10 mouse cellular contexts compared by ENCODE assay signal in the genomic region with DNA sequence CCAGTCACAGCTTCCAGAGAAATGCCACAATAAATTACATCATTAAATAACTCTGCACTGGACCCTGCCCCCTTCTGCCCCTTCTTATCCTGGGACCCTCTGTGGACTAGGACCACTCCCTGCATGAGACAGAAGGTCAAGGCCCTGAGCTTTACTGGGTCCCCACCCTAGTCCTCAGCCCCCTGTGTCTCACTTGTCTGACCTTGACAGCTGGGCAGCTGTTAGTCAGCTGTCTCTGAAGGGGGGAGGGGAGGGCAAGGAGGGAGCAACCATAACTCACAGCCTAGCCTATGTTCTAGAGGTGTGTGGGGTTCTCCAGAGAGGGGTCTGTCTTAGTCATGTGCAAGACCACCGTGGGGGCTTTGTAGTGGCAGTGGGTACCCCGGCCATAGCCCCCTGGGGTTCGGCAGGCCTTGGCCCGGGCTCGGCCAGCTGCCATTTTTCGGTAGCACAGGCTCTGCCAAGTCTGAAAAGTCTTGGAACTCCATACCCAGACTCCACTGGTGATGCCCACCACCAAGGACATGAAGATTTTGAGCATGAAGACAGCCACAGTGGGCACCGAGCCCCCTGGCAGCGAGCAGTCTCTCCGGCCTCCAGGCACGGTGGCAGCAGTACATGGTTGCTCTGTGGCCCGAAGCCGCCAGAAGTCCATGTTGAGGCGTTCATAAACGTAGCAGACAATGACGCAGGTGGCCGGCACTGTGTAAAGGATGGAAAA. TPM values are rescaled to one million over a fixed set of nuclear protein-coding genes. Genes with fewer than 3 reads are reported as not detected.
DNase-seq lines count a peak whose midpoint lies in the region; ATAC-seq lines count a peak whose summit lies in the region.
"Had no signal": no experiment of that assay in that cellular context is flagged by ENCODE, and none has a peak within 500 bp of the region (broad histone marks: within the 10 kb centered on the region; RNA-seq: fewer than 3 reads in every experiment).

No protein-coding gene starts in this region.

- H3K9me3 ChIP-seq in limb, embryonic 13.5 days = no peaks in the 10 kb centered on the region

- peaks cover 28% of the 10 kb centered on the region for H3K27me3 ChIP-seq in limb, embryonic 13.5 days

- H3K27ac ChIP-seq in limb, embryonic 13.5 days = 0 out of 2 replicates have a peak overlapping the region, but pooled peaks have one; percentile 10

- peak overlapping the region; percentile 66 for H3K4me3 ChIP-seq in limb, embryonic 13.5 days

- H3K4me1 ChIP-seq in limb, embryonic 13.5 days = peaks cover 57% of the 10 kb centered on the region

- peak overlapping the region; percentile 76 for H3K9ac ChIP-seq in limb, embryonic 13.5 days
- H3K9ac ChIP-seq: lung, embryonic 14.5 days had no signal

- no peak for ATAC-seq in limb, embryonic 13.5 days (ENCODE audit: low FRiP score, low read depth)
- no peak for ATAC-seq in megakaryocyte-erythroid progenitor cell, adult 5-6 weeks (replicated peaks; ENCODE audit: low FRiP score, low TSS enrichment, poor library complexity, severe bottlenecking)

- H3K36me3 ChIP-seq in limb, embryonic 13.5 days = peaks cover 34% of the 10 kb centered on the region

- DNase-seq in adrenal gland, postnatal 14 days = peak; percentile 72
- no peak for DNase-seq in adrenal gland, postnatal 25 days
- DNase-seq in retina, postnatal 1 day = peak; percentile 31
- DNase-seq in retina, embryonic 14.5 days (ENCODE audit: low spot score) = no peak
- DNase-seq in right cerebral cortex, adult 2 months (ENCODE audit: low spot score in 2 of 2) = no peak
- DNase-seq in kidney, postnatal 36 days = no peak
- DNase-seq: cerebellum, adult 18-20 months; lung, embryonic 14.5 days had no signal

- peak overlapping the region; percentile 97 for H3K4me2 ChIP-seq in limb, embryonic 13.5 days (replicated peaks)

- WGBS in limb, embryonic 13.5 days = 84% methylated on average over 16 of the region's 16 CpGs

RNA-seq across cellular contexts. Expression of gene Fzd9, which starts 1.9 kb away (rescaled TPM):
- 2.7 and 3.0 TPM in 2 replicates for total RNA-seq in adrenal gland, postnatal 14 days (2021)
- 2.4 and 3.1 TPM in 2 replicates for total RNA-seq in adrenal gland, postnatal 25 days (2021)
- polyA plus RNA-seq in limb, embryonic 13.5 days (2015; fragmentation: Nextera tagmentation; extraction: Ambion mirVana) = 19.4 and 21.1 TPM in 2 replicates
- 0.30 and 0.37 TPM in 2 replicates for total RNA-seq in megakaryocyte-erythroid progenitor cell, adult 5-6 weeks (2014; fragmentation: Nextera tagmentation)
- 0.38 TPM in 1 of 2 replicates, not detected in the other for total RNA-seq in megakaryocyte-erythroid progenitor cell, adult 5-6 weeks (2017)

Comparison
In these comparisons a context has a peak if more than half of its experiments do, and no peak if none do; other contexts are left out.
1. DNase-seq: peak in adrenal gland, postnatal 14 days (single experiment) and retina, postnatal 1 day (single experiment); none in adrenal gland, postnatal 25 days (single experiment), retina, embryonic 14.5 days (single experiment), right cerebral cortex, adult 2 months (0 of 2) and kidney, postnatal 36 days (0 of 2).